In the genomic region with DNA sequence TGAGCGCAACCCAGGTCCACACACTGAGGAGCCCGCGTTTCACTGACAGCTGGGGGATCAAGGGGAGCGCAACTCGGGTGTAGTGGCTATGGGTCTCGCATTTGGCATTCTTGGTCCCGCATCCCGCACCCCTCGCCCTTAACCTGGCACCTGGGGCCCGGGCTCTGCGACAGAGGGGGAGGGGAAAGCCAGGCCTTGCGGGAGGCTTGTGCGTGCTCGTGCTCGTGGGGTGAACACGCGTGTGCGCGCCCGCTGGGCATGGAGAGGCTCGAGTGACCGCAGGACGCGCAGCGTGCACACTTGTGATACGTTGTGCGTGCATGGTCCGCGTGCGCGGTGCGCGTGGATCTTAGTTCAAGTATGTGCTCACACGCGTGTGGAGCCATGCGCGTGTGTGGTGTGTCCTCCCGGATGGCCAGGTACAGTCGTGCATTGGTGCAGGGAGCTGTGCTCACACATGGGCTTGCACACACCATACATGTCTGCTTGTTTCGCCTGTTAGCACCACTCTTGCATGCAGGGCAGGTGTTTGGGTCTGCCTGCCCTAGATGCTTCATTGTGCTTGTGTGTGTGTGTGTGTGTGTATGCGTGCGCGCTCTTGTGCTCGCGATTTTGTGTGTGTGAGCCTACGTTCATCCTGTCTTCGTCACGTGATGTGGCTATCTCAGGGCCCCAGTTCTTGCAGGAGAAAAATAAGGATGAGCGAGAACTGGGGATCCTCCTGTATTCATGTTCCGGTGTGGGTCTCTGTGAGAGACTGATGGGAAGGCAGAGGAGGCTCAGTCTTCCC, we compare ENCODE assay signal across 8 mouse cellular contexts. TPM values are rescaled to one million over a fixed set of nuclear protein-coding genes. Genes with fewer than 3 reads are reported as not detected.
DNase-seq lines count a peak whose midpoint lies in the region; ATAC-seq and TF ChIP-seq lines count a peak whose summit lies in the region.

No protein-coding gene starts in this region.

- peak; percentile 45 for ATAC-seq in lung, embryonic 14.5 days (ENCODE audit: insufficient read depth)
- peak; percentile 65 for ATAC-seq in forebrain, embryonic 11.5 days (replicated peaks; ENCODE audit: low FRiP score)
- ATAC-seq in midbrain, embryonic 15.5 days (replicated peaks): peak; percentile 64

- H3K4me3 ChIP-seq in lung, embryonic 14.5 days (ENCODE audit: low read depth, low read length): peak overlapping the region; percentile 64
- H3K4me3 ChIP-seq in bone marrow, adult 2 months (replicated peaks; ENCODE audit: control insufficient read depth, low read depth, low read length): peak overlapping the region; percentile 78
- peak overlapping the region; percentile 59 for H3K4me3 ChIP-seq in forebrain, embryonic 11.5 days (ENCODE audit: low read depth, low read length)
- H3K4me3 ChIP-seq in midbrain, embryonic 15.5 days: peak overlapping the region; percentile 71

- peak overlapping the region; percentile 54; the same call in 1 of the 2 replicates for H3K27ac ChIP-seq in lung, embryonic 14.5 days (ENCODE audit: low read depth)
- H3K27ac ChIP-seq in bone marrow, adult 2 months (ENCODE audit: control insufficient read depth, insufficient read depth, low read depth, low read length, poor library complexity): 0 out of 2 replicates have a peak overlapping the region, but pooled peaks have one; percentile 1
- no peak overlapping the region; the same call in 1 of the 2 replicates for H3K27ac ChIP-seq in forebrain, embryonic 11.5 days (ENCODE audit: low read depth, low read length)
- H3K27ac ChIP-seq in midbrain, embryonic 15.5 days: peak overlapping the region; percentile 92

- intact Hi-C loops in left cerebral cortex, postnatal 4 days (cut with DNase I): no loop called here

- no peaks in the 10 kb centered on the region for H3K27me3 ChIP-seq in lung, embryonic 14.5 days (ENCODE audit: insufficient read depth, low read length)
- no peaks in the 10 kb centered on the region for H3K27me3 ChIP-seq in forebrain, embryonic 11.5 days (ENCODE audit: control insufficient read depth, insufficient read depth, low read length)
- H3K27me3 ChIP-seq in midbrain, embryonic 15.5 days (replicated peaks): no peaks in the 10 kb centered on the region

- no peaks in the 10 kb centered on the region for H3K9me3 ChIP-seq in lung, embryonic 14.5 days (ENCODE audit: low read depth, low read length)
- no peaks in the 10 kb centered on the region for H3K9me3 ChIP-seq in forebrain, embryonic 11.5 days (ENCODE audit: control insufficient read depth, low read length)
- no peaks in the 10 kb centered on the region for H3K9me3 ChIP-seq in midbrain, embryonic 15.5 days

- peak; percentile 63 for DNase-seq in lung, embryonic 14.5 days
- no peak for DNase-seq in lung, postnatal 14 days
- peak; percentile 82 for DNase-seq in forebrain, embryonic 11.5 days (ENCODE audit: low spot score)
- DNase-seq in induced T-regulatory cell, adult 2 months (ENCODE audit: low read depth): peak; percentile 76
- peak; percentile 81 for DNase-seq in left cerebral cortex, postnatal 4 days
- DNase-seq in thymus, postnatal 4 days: peak; percentile 75

- peaks cover 18% of the 10 kb centered on the region; the same call in 1 of the 2 replicates for H3K36me3 ChIP-seq in lung, embryonic 14.5 days (ENCODE audit: insufficient read depth)
- H3K36me3 ChIP-seq in forebrain, embryonic 11.5 days (ENCODE audit: control insufficient read depth, insufficient read depth, low read length): no peaks in the 10 kb centered on the region
- peaks cover 16% of the 10 kb centered on the region; the same call in 1 of the 2 replicates for H3K36me3 ChIP-seq in midbrain, embryonic 15.5 days (replicated peaks)

- peaks cover 28% of the 10 kb centered on the region for H3K4me1 ChIP-seq in lung, embryonic 14.5 days (ENCODE audit: insufficient read depth)
- peaks cover 7% of the 10 kb centered on the region for H3K4me1 ChIP-seq in bone marrow, adult 2 months (ENCODE audit: control insufficient read depth, insufficient read depth, low read length)
- H3K4me1 ChIP-seq in forebrain, embryonic 11.5 days (replicated peaks; ENCODE audit: control insufficient read depth, insufficient read depth, low read length): peaks cover 1% of the 10 kb centered on the region; the same call in 1 of the 2 replicates
- peaks cover 49% of the 10 kb centered on the region for H3K4me1 ChIP-seq in midbrain, embryonic 15.5 days

- TF ChIP-seq CTCF in lung, embryonic 14.5 days (IDR thresholded peaks at IDR 0.05; ENCODE audit: low read depth): no peak
- TF ChIP-seq CTCF in bone marrow, adult 2 months (IDR thresholded peaks at IDR 0.05; ENCODE audit: control insufficient read depth, insufficient read depth, low read length): no peak

- WGBS in lung, embryonic 14.5 days: 15% methylated on average over 50 of the region's 50 CpGs
- WGBS in bone marrow, adult 2 months: 10% methylated on average over 50 of the region's 50 CpGs
- WGBS in forebrain, embryonic 11.5 days: 20% methylated on average over 50 of the region's 50 CpGs
- 13% methylated on average over 50 of the region's 50 CpGs for WGBS in midbrain, embryonic 15.5 days

- peak overlapping the region; percentile 74 for H3K9ac ChIP-seq in lung, embryonic 14.5 days
- peak overlapping the region; percentile 67 for H3K9ac ChIP-seq in forebrain, embryonic 11.5 days (ENCODE audit: low read length)
- H3K9ac ChIP-seq in midbrain, embryonic 15.5 days: peak overlapping the region; percentile 83

- peak; percentile 22; the same call in 1 of the 2 replicates for TF ChIP-seq POLR2A in bone marrow, adult 2 months (IDR thresholded peaks at IDR 0.05; ENCODE audit: borderline replicate concordance, control insufficient read depth, low read depth, low read length)

- H3K4me2 ChIP-seq in lung, embryonic 14.5 days: peak overlapping the region; percentile 99
- H3K4me2 ChIP-seq in forebrain, embryonic 11.5 days (ENCODE audit: low read depth, low read length, severe bottlenecking): peak overlapping the region; percentile 78
- H3K4me2 ChIP-seq in midbrain, embryonic 15.5 days: peak overlapping the region; percentile 57

RNA-seq across cellular contexts. Expression of a gene that starts 0.6 kb away (rescaled TPM):
- polyA plus RNA-seq in lung, embryonic 14.5 days (2014; fragmentation: Nextera tagmentation; extraction: Ambion mirVana): 10.5 and 12.0 TPM in 2 replicates
- 9.7 and 13.3 TPM in 2 replicates for polyA plus RNA-seq in bone marrow, adult 2 months (2011; ENCODE audit: insufficient read depth, insufficient read length, low replicate concordance, missing spikeins)
- 42.7 and 49.7 TPM in 2 replicates for polyA plus RNA-seq in forebrain, embryonic 11.5 days (2014; fragmentation: Nextera tagmentation; extraction: Ambion mirVana)
- 100 to 1,000 TPM; 414 to 476 TPM for total RNA-seq in left cerebral cortex, postnatal 4 days (2021)
- polyA plus RNA-seq in midbrain, embryonic 15.5 days (2015; fragmentation: Nextera tagmentation; extraction: Ambion mirVana): 473 and 487 TPM in 2 replicates

RNA-seq across cellular contexts. Expression of a gene that starts 5.7 kb away (rescaled TPM):
- polyA plus RNA-seq in lung, embryonic 14.5 days (2014; fragmentation: Nextera tagmentation; extraction: Ambion mirVana): 27.9 and 29.4 TPM in 2 replicates
- 15.1 and 28.2 TPM in 2 replicates for polyA plus RNA-seq in bone marrow, adult 2 months (2011; ENCODE audit: insufficient read depth, insufficient read length, low replicate concordance, missing spikeins)
- polyA plus RNA-seq in forebrain, embryonic 11.5 days (2014; fragmentation: Nextera tagmentation; extraction: Ambion mirVana): 31.0 and 34.1 TPM in 2 replicates
- 10 to 100 TPM; 31.7 to 32.6 TPM for total RNA-seq in left cerebral cortex, postnatal 4 days (2021)
- 36.6 and 38.4 TPM in 2 replicates for polyA plus RNA-seq in midbrain, embryonic 15.5 days (2015; fragmentation: Nextera tagmentation; extraction: Ambion mirVana)

RNA-seq across cellular contexts. Expression of a gene that starts 21.4 kb away (rescaled TPM):
- 46.5 and 52.4 TPM in 2 replicates for polyA plus RNA-seq in lung, embryonic 14.5 days (2014; fragmentation: Nextera tagmentation; extraction: Ambion mirVana)
- polyA plus RNA-seq in bone marrow, adult 2 months (2011; ENCODE audit: insufficient read depth, insufficient read length, low replicate concordance, missing spikeins): 12.8 and 19.5 TPM in 2 replicates
- polyA plus RNA-seq in forebrain, embryonic 11.5 days (2014; fragmentation: Nextera tagmentation; extraction: Ambion mirVana): 58.9 and 61.6 TPM in 2 replicates
- total RNA-seq in left cerebral cortex, postnatal 4 days (2021): 100 to 1,000 TPM; 187 to 198 TPM
- polyA plus RNA-seq in midbrain, embryonic 15.5 days (2015; fragmentation: Nextera tagmentation; extraction: Ambion mirVana): 113 TPM in 2 replicates

RNA-seq across cellular contexts. Expression of a gene that starts 31.5 kb away (rescaled TPM):
- polyA plus RNA-seq in lung, embryonic 14.5 days (2014; fragmentation: Nextera tagmentation; extraction: Ambion mirVana): 0.17 and 0.23 TPM in 2 replicates
- polyA plus RNA-seq in bone marrow, adult 2 months (2011; ENCODE audit: insufficient read depth, insufficient read length, low replicate concordance, missing spikeins): 2.7 and 3.2 TPM in 2 replicates
- polyA plus RNA-seq in forebrain, embryonic 11.5 days (2014; fragmentation: Nextera tagmentation; extraction: Ambion mirVana): 0.13 and 0.37 TPM in 2 replicates
- total RNA-seq in left cerebral cortex, postnatal 4 days (2021): under 1 TPM; 0.56 to 0.66 TPM
- 0.15 and 0.46 TPM in 2 replicates for polyA plus RNA-seq in midbrain, embryonic 15.5 days (2015; fragmentation: Nextera tagmentation; extraction: Ambion mirVana)

RNA-seq across cellular contexts. Expression of a gene that starts 36.7 kb away (rescaled TPM):
- polyA plus RNA-seq in lung, embryonic 14.5 days (2014; fragmentation: Nextera tagmentation; extraction: Ambion mirVana): not detected in 2 replicates
- not detected in 2 replicates for polyA plus RNA-seq in bone marrow, adult 2 months (2011; ENCODE audit: insufficient read depth, insufficient read length, low replicate concordance, missing spikeins)
- polyA plus RNA-seq in forebrain, embryonic 11.5 days (2014; fragmentation: Nextera tagmentation; extraction: Ambion mirVana): not detected in 2 replicates
- total RNA-seq in left cerebral cortex, postnatal 4 days (2021): not detected
- not detected in 2 replicates for polyA plus RNA-seq in midbrain, embryonic 15.5 days (2015; fragmentation: Nextera tagmentation; extraction: Ambion mirVana)
